Mouse (Mus musculus) hindbrain, embryonic 12.5 days (tissue): Measurements from ENCODE around the gene Tcn2. TPM values are rescaled to one million over a fixed set of nuclear protein-coding genes. Genes with fewer than 3 reads are reported as not detected.

Source experiments
- ATAC-seq: fragments of 200-750 bp; cut with Nextera tagmentation; 2 replicates; pipeline ENCODE4 v1.8.0; 2017; ENCODE audit warnings: moderate TSS enrichment; ENCODE audit not compliant: low FRiP score
- H3K27ac ChIP-seq: fragments of 300-500 bp; sonication (generic); 2 replicates; pipeline ENCODE4 v1.5.1; 2016; ENCODE audit warnings: mild to moderate bottlenecking
- H3K27me3 ChIP-seq: fragments of 300-500 bp; sonication (generic); 2 replicates; pipeline ENCODE4 v1.6.1; 2016; ENCODE audit warnings: mild to moderate bottlenecking
- H3K36me3 ChIP-seq: fragments of 300-500 bp; sonication (generic); 2 replicates; pipeline ENCODE4 v1.6.1; 2016; ENCODE audit warnings: mild to moderate bottlenecking
- H3K4me1 ChIP-seq: fragments of 300-500 bp; sonication (generic); 2 replicates; pipeline ENCODE4 v1.6.1; 2016
- H3K4me2 ChIP-seq: fragments of 300-500 bp; sonication (generic); replicated peaks from 2 replicates; pipeline ENCODE4 v1.6.1; 2016; ENCODE audit warnings: mild to moderate bottlenecking
- H3K4me3 ChIP-seq: fragments of 300-500 bp; sonication (generic); 2 replicates; pipeline ENCODE4 v1.5.1; 2016; ENCODE audit warnings: mild to moderate bottlenecking
- H3K9ac ChIP-seq: fragments of 300-500 bp; sonication (generic); 2 replicates; pipeline ENCODE4 v1.6.1; 2016; ENCODE audit warnings: mild to moderate bottlenecking, moderate library complexity
- H3K9me3 ChIP-seq: fragments of 300-500 bp; sonication (generic); replicated peaks from 2 replicates; pipeline ENCODE4 v1.6.1; 2016; ENCODE audit warnings: mild to moderate bottlenecking
- WGBS: fragments of 180-500 bp; shearing (Covaris S2); methylation state at CpG from one replicate; pipeline ENCODE4 v1.1.7; 2016; 5-methylcytosine and 5-hydroxymethylcytosine counted together
- polyA plus RNA-seq: library from polyadenylated mRNA; unstranded; fragments of >200 nt; fragmentation: Nextera tagmentation; extraction: Ambion mirVana; gene quantifications from 2 replicates; pipeline ENCODE4 v1.2.1, GENCODE M21; 2016

Tcn2 gene
- polyA plus RNA-seq, 1 experiment from 2014 or later, result 34.1 TPM

DNA sequence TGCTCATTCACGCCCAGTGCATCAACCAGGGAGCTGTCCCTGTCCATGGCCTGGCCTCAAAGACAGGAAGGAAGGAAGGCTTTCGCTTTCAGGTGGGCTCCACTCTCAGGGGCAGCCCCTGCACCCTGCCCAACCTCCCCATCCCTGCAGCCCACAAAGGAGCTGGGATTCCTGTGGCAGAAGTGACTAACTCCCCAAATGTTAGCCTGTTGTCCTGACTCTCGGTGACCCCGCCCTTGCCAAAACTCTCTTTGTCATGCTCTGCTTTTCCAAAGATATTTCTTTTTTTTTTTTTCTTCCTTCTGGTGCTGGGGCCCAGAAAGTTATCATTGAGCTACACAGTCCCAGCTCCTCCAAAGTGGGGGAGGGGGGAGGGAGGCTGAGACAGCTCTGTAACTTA is 22.7 kb downstream of the Tcn2 start:
- WGBS, result 86% methylated on average over 4 of the region's 4 CpGs
- Histone ChIP-seq H3K27ac (no peak overlapping the region), H3K4me2 (no peak overlapping the region), H3K4me1 (peaks cover 37% of the 10 kb centered on the region), H3K36me3 (peaks cover 2% of the 10 kb centered on the region; the same call in 1 of the 2 replicates), H3K27me3 (peaks cover 11% of the 10 kb centered on the region), H3K9me3 (no peaks in the 10 kb centered on the region), H3K9ac (no peak overlapping the region), H3K4me3 (no peak overlapping the region)
- no peak for ATAC-seq

DNA sequence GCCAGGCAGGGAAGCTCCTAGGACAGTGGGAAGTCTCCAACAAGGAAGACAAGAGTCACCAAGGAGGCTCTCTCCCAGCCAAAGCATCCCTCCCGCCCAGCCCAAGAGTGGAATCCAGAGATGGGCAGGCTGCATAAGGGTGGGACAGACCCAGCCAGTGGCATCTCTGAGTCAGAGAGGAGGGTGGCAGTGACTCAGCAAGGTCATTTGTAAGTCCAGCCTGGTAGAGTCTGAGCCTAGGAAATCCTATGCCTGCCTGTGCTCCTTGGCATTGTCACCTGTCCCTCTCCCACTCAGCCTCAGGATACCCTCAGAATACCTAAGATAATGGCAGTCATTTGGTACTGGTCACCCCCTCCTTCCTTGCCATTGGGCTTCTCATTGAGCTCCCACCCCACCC is 26.5 kb downstream of the Tcn2 start:
- Histone ChIP-seq H3K9ac (no peak overlapping the region), H3K9me3 (no peaks in the 10 kb centered on the region), H3K27me3 (peaks cover 3% of the 10 kb centered on the region; the same call in 1 of the 2 replicates), H3K4me1 (peaks cover 7% of the 10 kb centered on the region), H3K27ac (no peak overlapping the region), H3K4me2 (no peak overlapping the region), H3K4me3 (no peak overlapping the region), H3K36me3 (peaks cover 5% of the 10 kb centered on the region; the same call in 1 of the 2 replicates)
- no peak for ATAC-seq
- 79% methylated on average over 1 of the region's 1 CpGs for WGBS

DNA sequence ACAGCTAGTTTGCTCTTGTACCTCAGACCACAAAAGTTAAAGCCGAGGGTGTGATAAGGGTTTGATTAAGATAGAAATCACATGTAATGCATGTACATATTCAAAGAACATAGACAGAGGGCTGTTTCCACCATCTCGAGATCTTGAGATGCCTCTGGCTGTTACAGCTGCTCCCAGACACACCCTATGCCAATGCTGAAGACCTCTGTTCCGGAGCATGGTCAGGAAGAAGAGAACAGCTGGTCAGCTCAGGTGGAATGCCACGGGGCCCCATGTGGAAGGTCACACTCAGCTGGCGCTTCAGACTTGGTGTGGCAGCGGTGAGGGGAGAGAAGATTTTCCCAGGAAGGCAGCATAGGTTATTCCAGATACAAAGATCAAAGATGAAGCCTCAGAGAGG is 27.3 kb downstream of the Tcn2 start:
- Histone ChIP-seq H3K9ac (no peak overlapping the region), H3K36me3 (peaks cover 5% of the 10 kb centered on the region; the same call in 1 of the 2 replicates), H3K4me2 (no peak overlapping the region), H3K4me3 (no peak overlapping the region), H3K4me1 (0 out of 2 replicates have a peak, but pooled peaks cover 4% of the 10 kb centered on the region), H3K27me3 (no peaks in the 10 kb centered on the region), H3K27ac (no peak overlapping the region), H3K9me3 (no peaks in the 10 kb centered on the region)
- WGBS, result 79% methylated on average over 6 of the region's 6 CpGs
- no peak for ATAC-seq

DNA sequence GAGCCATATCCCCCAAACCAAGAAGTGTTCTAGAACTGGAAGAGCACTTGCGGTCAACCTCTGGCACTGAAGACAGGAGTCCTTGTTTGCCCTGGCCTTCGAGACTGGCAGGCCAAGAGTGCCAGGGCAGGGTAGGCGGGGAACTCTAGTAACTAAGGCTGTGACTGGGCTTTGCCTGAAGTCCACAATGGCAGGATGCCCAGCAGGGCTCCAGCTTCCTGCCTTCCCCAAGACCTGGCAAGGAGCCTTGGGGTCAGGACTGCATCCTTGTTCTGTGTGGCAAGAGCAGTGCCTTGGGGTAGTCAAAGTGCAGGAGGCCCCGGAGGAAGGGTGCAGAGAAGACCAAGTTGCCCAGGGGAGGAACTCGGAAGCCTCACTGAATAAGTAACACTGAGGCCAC is 28.9 kb downstream of the Tcn2 start:
- WGBS, result 81% methylated on average over 5 of the region's 5 CpGs
- Histone ChIP-seq H3K27ac (no peak overlapping the region), H3K27me3 (no peaks in the 10 kb centered on the region), H3K9me3 (no peaks in the 10 kb centered on the region), H3K4me1 (no peaks in the 10 kb centered on the region), H3K36me3 (peaks cover 20% of the 10 kb centered on the region), H3K9ac (no peak overlapping the region), H3K4me2 (no peak overlapping the region), H3K4me3 (no peak overlapping the region)
- no peak for ATAC-seq

DNA sequence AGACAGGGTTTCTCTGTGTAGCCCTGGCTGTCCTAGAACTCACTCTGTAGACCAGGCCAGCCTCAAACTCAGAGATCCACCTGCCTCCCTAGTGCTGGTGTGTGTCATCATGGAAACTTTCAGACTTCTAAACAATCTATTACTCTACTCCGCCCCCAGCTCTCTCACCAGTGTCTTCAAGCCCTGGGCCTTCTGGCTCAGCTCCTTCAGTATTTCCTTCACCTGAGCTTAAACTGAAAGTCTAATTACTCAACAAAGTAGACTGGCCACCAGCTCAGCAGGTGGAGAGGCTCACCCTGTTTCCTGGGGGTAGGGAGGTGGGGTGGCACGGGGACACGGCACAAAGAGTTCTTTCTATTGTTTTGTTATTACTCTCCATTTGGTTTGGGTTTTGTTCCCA is 29.4 kb downstream of the Tcn2 start:
- ATAC-seq, result no peak
- WGBS, result 92% methylated on average over 3 of the region's 3 CpGs
- H3K27ac ChIP-seq, result no peak overlapping the region
- no peak overlapping the region for H3K9ac ChIP-seq
- H3K4me1 ChIP-seq, result no peaks in the 10 kb centered on the region
- no peak overlapping the region for H3K4me2 ChIP-seq
- peaks cover 26% of the 10 kb centered on the region for H3K36me3 ChIP-seq
- no peak overlapping the region for H3K4me3 ChIP-seq
- H3K27me3 ChIP-seq, result no peaks in the 10 kb centered on the region
- no peaks in the 10 kb centered on the region for H3K9me3 ChIP-seq

DNA sequence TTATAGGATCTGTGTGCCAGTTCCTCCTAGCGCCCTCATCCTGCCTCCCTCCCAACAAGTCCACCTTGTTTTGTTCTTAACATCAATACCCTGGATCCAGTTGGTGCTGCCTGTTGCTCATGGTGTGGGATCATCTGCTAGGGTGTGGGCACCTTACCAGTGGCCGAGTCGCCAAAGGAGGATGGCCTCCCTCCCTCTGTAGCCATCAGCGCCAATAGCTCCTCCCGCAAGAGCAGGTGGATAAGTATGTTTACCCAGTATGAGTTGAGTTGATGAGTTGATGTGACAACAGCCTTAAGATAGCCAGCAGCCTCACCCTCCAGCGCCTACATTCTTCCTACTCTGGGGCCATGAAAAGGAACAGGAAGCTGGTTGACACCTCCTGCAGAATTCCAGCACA is 31.7 kb downstream of the Tcn2 start:
- Histone ChIP-seq H3K4me2 (no peak overlapping the region), H3K9me3 (no peaks in the 10 kb centered on the region), H3K4me3 (no peak overlapping the region), H3K27ac (no peak overlapping the region), H3K36me3 (peaks cover 32% of the 10 kb centered on the region), H3K4me1 (0 out of 2 replicates have a peak, but pooled peaks cover 6% of the 10 kb centered on the region), H3K27me3 (no peaks in the 10 kb centered on the region), H3K9ac (no peak overlapping the region)
- WGBS, result 86% methylated on average over 6 of the region's 6 CpGs
- no peak for ATAC-seq

DNA sequence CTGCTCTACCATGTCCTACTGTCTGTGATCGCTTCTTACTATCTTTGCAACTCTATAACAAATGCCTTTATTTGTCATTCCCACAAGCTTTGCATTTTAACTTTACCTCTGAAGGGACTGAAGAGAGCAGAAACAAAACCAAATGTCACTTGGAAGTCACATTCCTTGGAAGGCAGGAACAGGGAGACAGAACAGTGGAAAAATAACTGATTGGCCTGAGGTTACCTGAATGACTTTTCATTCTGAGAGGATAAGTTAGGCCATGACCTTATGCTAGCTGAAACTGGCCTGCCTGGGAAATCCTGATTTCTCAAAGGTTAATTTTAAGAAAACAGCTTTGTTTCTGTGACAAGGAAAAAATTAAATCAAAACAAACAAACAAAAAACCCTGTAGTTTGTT is 36.0 kb downstream of the Tcn2 start:
- H3K9me3 ChIP-seq, result no peaks in the 10 kb centered on the region
- ATAC-seq, result no peak
- H3K4me2 ChIP-seq, result peak overlapping the region; percentile 60
- 88% methylated on average over 1 of the region's 1 CpGs for WGBS
- peaks cover 9% of the 10 kb centered on the region; the same call in 1 of the 2 replicates for H3K4me1 ChIP-seq
- peaks cover 28% of the 10 kb centered on the region for H3K36me3 ChIP-seq
- no peak overlapping the region for H3K9ac ChIP-seq
- no peak overlapping the region for H3K4me3 ChIP-seq
- no peak overlapping the region for H3K27ac ChIP-seq
- H3K27me3 ChIP-seq, result no peaks in the 10 kb centered on the region

DNA sequence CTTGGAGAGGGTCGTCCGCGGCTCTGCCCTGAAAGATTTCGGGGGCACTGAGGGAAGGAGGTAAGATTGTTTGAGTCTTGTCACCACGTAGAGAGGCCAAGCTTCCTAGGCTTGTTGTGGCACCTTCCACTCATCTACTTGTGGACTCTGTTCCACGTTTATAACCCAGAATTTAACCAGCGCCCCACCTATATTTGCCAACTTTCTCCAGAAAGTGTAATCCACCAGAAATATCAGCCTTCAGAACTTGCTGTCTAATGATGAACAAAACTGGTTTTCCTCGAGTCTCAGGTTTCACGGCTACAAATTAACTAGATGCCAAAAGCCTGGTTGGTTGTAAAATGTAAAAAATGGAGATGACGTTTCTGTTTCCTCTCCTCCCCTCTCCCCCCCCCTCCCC is 36.5 kb downstream of the Tcn2 start:
- Histone ChIP-seq H3K4me1 (peaks cover 9% of the 10 kb centered on the region; the same call in 1 of the 2 replicates), H3K36me3 (peaks cover 28% of the 10 kb centered on the region), H3K9me3 (no peaks in the 10 kb centered on the region), H3K4me2 (peak overlapping the region; percentile 60), H3K9ac (peak overlapping the region; percentile 67), H3K4me3 (peak overlapping the region; percentile 45), H3K27me3 (no peaks in the 10 kb centered on the region), H3K27ac (peak overlapping the region; percentile 85)
- 6% methylated on average over 10 of the region's 10 CpGs for WGBS
- no peak for ATAC-seq

DNA sequence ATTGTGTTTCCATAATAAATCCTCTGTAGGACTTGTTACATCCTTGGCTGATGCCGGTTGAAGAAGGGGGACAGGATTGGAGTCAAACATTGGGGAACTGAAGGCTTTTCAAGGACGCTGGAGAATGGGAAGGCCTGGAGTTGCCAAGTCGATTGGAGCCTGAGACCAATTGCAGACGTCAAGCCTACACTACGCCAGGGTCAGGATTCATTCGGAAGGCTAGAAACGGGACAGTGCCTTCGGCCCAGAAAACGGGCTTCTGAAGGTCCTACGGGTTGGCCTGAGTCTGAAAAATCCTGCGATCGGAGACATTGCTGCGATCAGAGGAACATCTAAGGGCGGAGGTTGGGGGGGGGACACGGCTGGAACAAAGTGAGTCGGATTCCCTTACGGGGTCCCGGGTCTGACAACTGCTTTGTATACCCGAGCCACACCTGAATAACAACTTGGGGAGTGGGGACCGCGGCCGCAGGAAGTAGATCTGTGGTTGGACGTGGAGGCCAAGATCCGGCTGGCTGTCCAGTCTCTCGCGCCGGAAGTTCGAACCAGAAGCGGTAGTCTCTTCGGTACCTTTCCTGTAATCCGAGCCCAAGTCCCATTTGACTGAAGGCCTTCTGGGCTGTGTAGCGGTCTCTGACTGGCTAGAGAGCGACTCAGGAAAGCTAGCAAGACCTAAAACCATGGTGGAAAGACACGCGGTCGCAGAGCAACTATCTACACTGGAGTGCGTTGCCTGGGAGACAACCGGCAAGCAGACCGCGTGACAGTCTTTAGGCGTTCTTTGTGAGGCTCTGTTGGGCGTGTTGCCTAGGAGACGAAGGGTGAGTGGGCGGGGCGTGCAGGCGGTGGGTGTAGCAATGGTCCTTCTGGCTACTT is 37.3 kb downstream of the Tcn2 start, which contains the start of the genes 4921536K21Rik and Dusp18:
Gene 4921536K21Rik (minus strand): TSS at position 693 of the 876 bp plus-strand sequence.
Gene Dusp18 (plus strand): TSS at position 835 of the 876 bp plus-strand sequence.
- H3K9me3 ChIP-seq, result no peaks in the 10 kb centered on the region
- 2% methylated on average over 46 of the region's 46 CpGs for WGBS
- H3K36me3 ChIP-seq, result peaks cover 28% of the 10 kb centered on the region
- peak within 1 kb of the TSS; percentile 85 for H3K27ac ChIP-seq
- peak within 1 kb of the TSS; percentile 60 for H3K4me2 ChIP-seq
- peak within 1 kb of the TSS; percentile 67 for H3K9ac ChIP-seq
- no peaks in the 10 kb centered on the region for H3K27me3 ChIP-seq
- H3K4me3 ChIP-seq, result peak within 1 kb of the TSS; percentile 45
- peaks cover 9% of the 10 kb centered on the region; the same call in 1 of the 2 replicates for H3K4me1 ChIP-seq
- ATAC-seq, result peak; percentile 99

DNA sequence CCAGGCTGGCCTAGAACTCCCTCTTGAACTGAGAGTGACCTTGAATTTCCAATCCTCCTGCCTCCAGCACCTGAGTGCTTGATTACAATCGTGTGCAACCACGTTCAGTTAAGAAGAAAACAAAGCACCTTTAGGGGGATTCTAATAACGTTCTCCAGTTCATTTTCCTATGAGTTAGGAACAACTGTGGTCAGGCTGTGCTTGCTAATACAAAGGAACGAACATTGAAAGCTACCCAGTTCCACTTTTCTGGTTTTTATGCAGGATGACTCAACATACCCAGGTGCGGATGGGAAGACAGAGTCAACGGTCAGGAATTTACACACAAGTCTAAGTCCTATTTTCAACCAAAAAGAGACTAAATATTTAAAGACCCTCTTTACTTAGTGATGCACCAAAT is 38.0 kb downstream of the Tcn2 start:
- no peak overlapping the region for H3K4me3 ChIP-seq
- H3K9me3 ChIP-seq, result no peaks in the 10 kb centered on the region
- 80% methylated on average over 6 of the region's 6 CpGs for WGBS
- no peaks in the 10 kb centered on the region for H3K27me3 ChIP-seq
- ATAC-seq, result no peak
- H3K36me3 ChIP-seq, result peaks cover 22% of the 10 kb centered on the region
- H3K4me2 ChIP-seq, result peak overlapping the region; percentile 60; the same call in 1 of the 2 replicates
- H3K27ac ChIP-seq, result no peak overlapping the region
- no peak overlapping the region for H3K9ac ChIP-seq
- H3K4me1 ChIP-seq, result peaks cover 9% of the 10 kb centered on the region; the same call in 1 of the 2 replicates

DNA sequence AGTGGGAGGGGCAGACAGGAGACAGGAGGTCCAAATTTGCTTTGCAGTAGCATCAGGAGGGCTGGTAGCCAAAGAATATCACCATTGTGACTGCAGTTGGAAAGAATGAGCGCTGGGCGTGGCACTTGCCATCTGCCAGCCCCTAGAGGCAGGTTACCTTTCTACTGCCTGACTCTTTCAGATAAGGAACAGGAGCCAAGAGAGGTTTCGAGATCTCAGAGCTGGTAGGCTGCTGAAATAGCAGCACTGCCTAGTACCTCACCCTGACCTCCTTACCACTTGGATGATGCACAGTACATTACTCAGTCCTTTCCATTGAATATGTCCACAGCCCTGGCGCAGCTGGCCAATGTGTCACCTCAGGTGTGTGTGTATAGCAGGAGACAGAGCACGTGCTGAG is 44.6 kb downstream of the Tcn2 start:
- no peak overlapping the region for H3K9ac ChIP-seq
- H3K4me1 ChIP-seq, result peaks cover 2% of the 10 kb centered on the region; the same call in 1 of the 2 replicates
- H3K36me3 ChIP-seq, result no peaks in the 10 kb centered on the region
- ATAC-seq, result no peak
- H3K27ac ChIP-seq, result no peak overlapping the region
- no peaks in the 10 kb centered on the region for H3K27me3 ChIP-seq
- 78% methylated on average over 5 of the region's 5 CpGs for WGBS
- H3K9me3 ChIP-seq, result no peaks in the 10 kb centered on the region
- H3K4me2 ChIP-seq, result no peak overlapping the region
- H3K4me3 ChIP-seq, result no peak overlapping the region

DNA sequence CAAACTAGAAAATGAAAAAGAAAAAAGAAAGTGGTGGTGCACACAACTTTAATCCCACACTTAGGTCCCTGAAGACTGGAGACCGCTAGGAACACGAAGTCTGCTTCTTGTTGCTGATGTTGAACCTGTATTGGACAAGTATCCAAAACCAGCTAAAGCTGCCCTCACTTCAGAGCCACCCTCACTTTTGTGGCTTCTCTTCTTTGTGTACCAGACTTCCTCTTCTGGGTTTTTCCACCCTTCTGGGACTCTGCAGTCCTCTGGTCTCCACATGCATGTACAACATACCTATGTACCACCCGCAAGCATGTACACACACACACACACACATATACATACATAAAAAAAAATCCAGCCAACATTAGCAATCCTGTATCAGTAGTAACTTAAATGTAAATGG is 48.2 kb downstream of the Tcn2 start:
- Histone ChIP-seq H3K36me3 (no peaks in the 10 kb centered on the region), H3K27ac (no peak overlapping the region), H3K4me2 (no peak overlapping the region), H3K9me3 (no peaks in the 10 kb centered on the region), H3K27me3 (0 out of 2 replicates have a peak, but pooled peaks cover 3% of the 10 kb centered on the region), H3K4me3 (no peak overlapping the region), H3K9ac (no peak overlapping the region), H3K4me1 (peaks cover 2% of the 10 kb centered on the region; the same call in 1 of the 2 replicates)
- WGBS, result 84% methylated on average over 3 of the region's 3 CpGs
- no peak for ATAC-seq
